Mouse (Mus musculus) neural tube, embryonic 15.5 days (tissue): ENCODE data around the gene Gtf2a2. TPM values are rescaled to one million over a fixed set of nuclear protein-coding genes. Genes with fewer than 3 reads are reported as not detected.

Source experiments
- ATAC-seq: fragments of 200-750 bp; cut with Nextera tagmentation; 2 replicates; pipeline ENCODE4 v1.8.0; 2017; ENCODE audit warnings: mild to moderate bottlenecking, moderate TSS enrichment, moderate library complexity; ENCODE audit not compliant: low FRiP score
- H3K27ac ChIP-seq: fragments of 300-500 bp; sonication (generic); replicated peaks from 2 replicates; pipeline ENCODE4 v1.5.1; 2015; ENCODE audit warnings: mild to moderate bottlenecking, inconsistent platforms
- H3K27me3 ChIP-seq: fragments of 300-500 bp; sonication (generic); replicated peaks from 2 replicates; pipeline ENCODE4 v1.6.1; 2015; ENCODE audit warnings: inconsistent platforms
- H3K36me3 ChIP-seq: fragments of 300-500 bp; sonication (generic); 2 replicates; pipeline ENCODE4 v1.6.1; 2015; ENCODE audit warnings: inconsistent platforms
- H3K4me1 ChIP-seq: fragments of 300-500 bp; sonication (generic); 2 replicates; pipeline ENCODE4 v1.6.1; 2015; ENCODE audit warnings: inconsistent platforms
- H3K4me2 ChIP-seq: fragments of 300-500 bp; sonication (generic); 2 replicates; pipeline ENCODE4 v1.6.1; 2015; ENCODE audit warnings: inconsistent platforms, mild to moderate bottlenecking, moderate library complexity
- H3K4me3 ChIP-seq: fragments of 300-500 bp; sonication (generic); replicated peaks from 2 replicates; pipeline ENCODE4 v1.5.1; 2015; ENCODE audit warnings: mild to moderate bottlenecking, inconsistent platforms
- H3K9ac ChIP-seq: fragments of 300-500 bp; sonication (generic); replicated peaks from 2 replicates; pipeline ENCODE4 v1.6.1; 2015; ENCODE audit warnings: mild to moderate bottlenecking, inconsistent platforms
- H3K9me3 ChIP-seq: fragments of 300-500 bp; sonication (generic); replicated peaks from 2 replicates; pipeline ENCODE4 v1.6.1; 2016; ENCODE audit warnings: inconsistent platforms
- WGBS: fragments of 180-500 bp; shearing (Covaris S2); methylation state at CpG from one replicate; pipeline ENCODE4 v1.1.7; 2015; ENCODE audit warnings: mixed read lengths; 5-methylcytosine and 5-hydroxymethylcytosine counted together
- polyA plus RNA-seq: library from polyadenylated mRNA; unstranded; fragments of >200 nt; fragmentation: Nextera tagmentation; extraction: Ambion mirVana; gene quantifications from 2 replicates; pipeline ENCODE4 v1.2.1, GENCODE M21; 2015

Gtf2a2 gene
- polyA plus RNA-seq, 1 experiment from 2014 or later: 218 TPM

GRCm38 (mm10) chr9:70042935-70043334, 30.6 kb downstream of the Gtf2a2 start:
- Histone ChIP-seq H3K4me3 (no peak overlapping the region), H3K27ac (no peak overlapping the region), H3K9ac (no peak overlapping the region), H3K9me3 (no peaks in the 10 kb centered on the region), H3K4me2 (no peak overlapping the region), H3K27me3 (no peaks in the 10 kb centered on the region), H3K4me1 (no peaks in the 10 kb centered on the region), H3K36me3 (no peaks in the 10 kb centered on the region)
- no peak for ATAC-seq
- 53% methylated on average over 1 of the region's 1 CpGs for WGBS

- H3K36me3 ChIP-seq: no peaks in the 10 kb centered on the region
- no peaks in the 10 kb centered on the region for H3K9me3 ChIP-seq
- H3K4me1 ChIP-seq: peaks cover 5% of the 10 kb centered on the region; the same call in 1 of the 2 replicates
- H3K4me2 ChIP-seq: no peak overlapping the region
- H3K9ac ChIP-seq: no peak overlapping the region
- ATAC-seq: no peak
- no peak overlapping the region for H3K4me3 ChIP-seq
- H3K27ac ChIP-seq: no peak overlapping the region
- WGBS: 79% methylated on average over 2 of the region's 2 CpGs
- H3K27me3 ChIP-seq: no peaks in the 10 kb centered on the region
Measured at GRCm38 (mm10) chr9:70044865-70045264, 32.5 kb downstream of the Gtf2a2 start.

DNA sequence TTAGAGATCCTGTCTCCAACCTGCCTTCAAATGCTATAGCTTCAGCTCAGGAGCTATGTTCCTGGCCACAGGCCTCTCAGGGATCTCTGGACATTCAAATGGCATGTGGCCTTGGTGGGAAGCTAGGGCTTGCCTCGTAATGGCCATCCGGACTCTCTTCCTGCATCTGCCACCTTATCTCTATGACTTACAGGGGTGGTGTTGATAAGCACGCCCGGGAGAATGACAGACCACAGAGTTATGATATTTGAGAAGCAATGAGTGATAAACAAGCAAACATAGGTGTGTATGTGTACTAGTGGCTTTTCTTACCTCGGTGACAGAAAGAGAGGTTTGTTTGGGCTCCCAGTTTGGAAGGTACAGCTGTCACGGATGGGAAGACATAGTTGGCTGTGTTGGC, 33.9 kb downstream of the Gtf2a2 start:
- no peak overlapping the region for H3K9ac ChIP-seq
- no peak overlapping the region for H3K4me3 ChIP-seq
- no peak overlapping the region for H3K4me2 ChIP-seq
- H3K27me3 ChIP-seq: no peaks in the 10 kb centered on the region
- H3K27ac ChIP-seq: no peak overlapping the region
- H3K36me3 ChIP-seq: no peaks in the 10 kb centered on the region
- no peaks in the 10 kb centered on the region for H3K9me3 ChIP-seq
- ATAC-seq: no peak
- H3K4me1 ChIP-seq: peaks cover 5% of the 10 kb centered on the region; the same call in 1 of the 2 replicates
- WGBS: 91% methylated on average over 6 of the region's 6 CpGs

- no peak for ATAC-seq
Measured at GRCm38 (mm10) chr9:70047839-70048238, 35.5 kb downstream of the Gtf2a2 start.

GRCm38 (mm10) chr9:70048280-70048679, 35.9 kb downstream of the Gtf2a2 start:
- Histone ChIP-seq H3K36me3 (no peaks in the 10 kb centered on the region), H3K9me3 (no peaks in the 10 kb centered on the region), H3K4me2 (no peak overlapping the region), H3K9ac (no peak overlapping the region), H3K4me3 (no peak overlapping the region), H3K4me1 (peaks cover 5% of the 10 kb centered on the region; the same call in 1 of the 2 replicates), H3K27ac (no peak overlapping the region), H3K27me3 (no peaks in the 10 kb centered on the region)
- no peak for ATAC-seq
- 42% methylated on average over 5 of the region's 5 CpGs for WGBS

More at GRCm38 (mm10) chr9:70047839-70048238, 35.5 kb downstream of the Gtf2a2 start:
- Histone ChIP-seq H3K27ac (no peak overlapping the region), H3K27me3 (no peaks in the 10 kb centered on the region), H3K4me3 (no peak overlapping the region), H3K36me3 (no peaks in the 10 kb centered on the region), H3K9me3 (no peaks in the 10 kb centered on the region), H3K9ac (no peak overlapping the region), H3K4me1 (peaks cover 5% of the 10 kb centered on the region; the same call in 1 of the 2 replicates), H3K4me2 (no peak overlapping the region)
- WGBS: 66% methylated on average over 3 of the region's 3 CpGs

GRCm38 (mm10) chr9:70048751-70049415, 36.5 kb downstream of the Gtf2a2 start:
- ATAC-seq: no peak
- H3K4me2 ChIP-seq: no peak overlapping the region
- 72% methylated on average over 6 of the region's 6 CpGs for WGBS
- no peaks in the 10 kb centered on the region for H3K9me3 ChIP-seq
- H3K9ac ChIP-seq: no peak overlapping the region
- no peaks in the 10 kb centered on the region for H3K36me3 ChIP-seq
- no peak overlapping the region for H3K27ac ChIP-seq
- H3K27me3 ChIP-seq: no peaks in the 10 kb centered on the region
- H3K4me1 ChIP-seq: peaks cover 5% of the 10 kb centered on the region; the same call in 1 of the 2 replicates
- H3K4me3 ChIP-seq: no peak overlapping the region

- no peak for ATAC-seq
- H3K36me3 ChIP-seq: no peaks in the 10 kb centered on the region
- no peaks in the 10 kb centered on the region for H3K27me3 ChIP-seq
- H3K4me3 ChIP-seq: no peak overlapping the region
- no peak overlapping the region for H3K27ac ChIP-seq
- peaks cover 5% of the 10 kb centered on the region; the same call in 1 of the 2 replicates for H3K4me1 ChIP-seq
- no peak overlapping the region for H3K9ac ChIP-seq
- H3K9me3 ChIP-seq: no peaks in the 10 kb centered on the region
- 31% methylated on average over 3 of the region's 3 CpGs for WGBS
- H3K4me2 ChIP-seq: no peak overlapping the region
Measured at GRCm38 (mm10) chr9:70049416-70049783, 37.0 kb downstream of the Gtf2a2 start.

GRCm38 (mm10) chr9:70049839-70050238, 37.5 kb downstream of the Gtf2a2 start:
- Histone ChIP-seq H3K4me1 (peaks cover 5% of the 10 kb centered on the region; the same call in 1 of the 2 replicates), H3K36me3 (no peaks in the 10 kb centered on the region), H3K4me3 (no peak overlapping the region), H3K4me2 (no peak overlapping the region), H3K9ac (no peak overlapping the region), H3K9me3 (no peaks in the 10 kb centered on the region), H3K27me3 (no peaks in the 10 kb centered on the region), H3K27ac (no peak overlapping the region)
- ATAC-seq: no peak
- 62% methylated on average over 8 of the region's 8 CpGs for WGBS

DNA sequence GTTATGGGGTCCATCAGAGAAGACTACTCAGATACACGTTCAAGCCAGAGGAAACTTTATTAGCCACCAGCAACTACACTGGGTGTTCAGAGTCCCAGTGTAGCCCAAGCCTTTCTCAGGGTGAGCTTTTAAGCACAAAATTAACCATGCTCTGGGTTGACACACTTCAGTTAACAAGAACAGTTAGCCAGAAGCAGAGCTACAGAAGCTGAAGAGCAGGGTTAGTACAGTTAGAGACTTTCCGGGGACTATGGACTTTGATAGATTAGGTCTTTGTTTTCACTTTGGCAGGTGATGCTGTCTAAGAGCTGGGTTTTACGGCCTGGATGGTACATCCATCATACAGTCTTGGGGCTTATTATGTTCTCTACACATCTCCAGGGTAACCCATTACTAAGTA, 40.4 kb downstream of the Gtf2a2 start:
- ATAC-seq: no peak
- WGBS: 49% methylated on average over 3 of the region's 3 CpGs
- Histone ChIP-seq H3K27ac (no peak overlapping the region), H3K4me2 (no peak overlapping the region), H3K36me3 (no peaks in the 10 kb centered on the region), H3K4me1 (peaks cover 5% of the 10 kb centered on the region; the same call in 1 of the 2 replicates), H3K9me3 (no peaks in the 10 kb centered on the region), H3K9ac (no peak overlapping the region), H3K4me3 (no peak overlapping the region), H3K27me3 (no peaks in the 10 kb centered on the region)

DNA sequence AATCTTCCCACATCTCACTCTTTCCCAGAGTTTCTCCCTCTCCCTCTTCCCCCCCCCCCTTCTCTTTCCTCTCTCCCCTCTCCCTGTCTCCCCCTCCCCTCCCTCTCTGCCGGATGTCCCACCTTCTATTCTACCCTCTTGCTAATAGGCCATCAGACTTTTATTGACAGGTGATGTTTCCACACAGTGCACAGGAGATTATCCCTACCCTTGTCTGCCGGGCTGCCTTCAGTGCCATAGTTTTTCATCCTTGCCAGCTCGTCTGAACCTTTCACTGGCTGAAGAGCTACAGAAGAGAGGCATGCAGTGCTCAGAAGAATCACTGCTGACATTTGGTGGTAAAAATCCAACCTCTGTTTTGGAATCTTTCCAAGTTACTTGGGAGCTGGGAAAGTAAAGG, 41.1 kb downstream of the Gtf2a2 start:
- H3K4me3 ChIP-seq: no peak overlapping the region
- H3K27ac ChIP-seq: no peak overlapping the region
- H3K9me3 ChIP-seq: no peaks in the 10 kb centered on the region
- 41% methylated on average over 3 of the region's 3 CpGs for WGBS
- no peak overlapping the region for H3K9ac ChIP-seq
- H3K4me1 ChIP-seq: peaks cover 5% of the 10 kb centered on the region; the same call in 1 of the 2 replicates
- no peak for ATAC-seq
- no peaks in the 10 kb centered on the region for H3K36me3 ChIP-seq
- H3K27me3 ChIP-seq: no peaks in the 10 kb centered on the region
- no peak overlapping the region for H3K4me2 ChIP-seq

DNA sequence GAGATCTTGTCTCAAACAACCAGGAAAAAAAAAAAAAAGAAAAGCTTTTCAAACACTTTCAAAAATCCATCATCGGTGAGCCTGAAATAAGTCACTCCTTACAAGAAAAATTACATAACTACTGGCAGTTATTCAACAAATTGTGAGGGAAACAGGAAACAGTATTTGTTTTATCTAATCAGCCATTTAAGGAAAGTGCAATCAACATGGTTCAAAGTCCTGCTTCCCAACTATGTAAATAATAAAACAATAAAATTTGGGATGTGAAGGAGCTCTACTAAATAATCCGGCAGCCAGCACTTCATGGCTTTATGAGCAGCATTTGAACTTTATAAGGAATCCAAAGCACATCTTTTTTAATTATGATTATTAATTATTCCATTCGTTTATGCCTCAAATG, 49.7 kb downstream of the Gtf2a2 start:
- 82% methylated on average over 3 of the region's 3 CpGs for WGBS
- ATAC-seq: no peak

DNA sequence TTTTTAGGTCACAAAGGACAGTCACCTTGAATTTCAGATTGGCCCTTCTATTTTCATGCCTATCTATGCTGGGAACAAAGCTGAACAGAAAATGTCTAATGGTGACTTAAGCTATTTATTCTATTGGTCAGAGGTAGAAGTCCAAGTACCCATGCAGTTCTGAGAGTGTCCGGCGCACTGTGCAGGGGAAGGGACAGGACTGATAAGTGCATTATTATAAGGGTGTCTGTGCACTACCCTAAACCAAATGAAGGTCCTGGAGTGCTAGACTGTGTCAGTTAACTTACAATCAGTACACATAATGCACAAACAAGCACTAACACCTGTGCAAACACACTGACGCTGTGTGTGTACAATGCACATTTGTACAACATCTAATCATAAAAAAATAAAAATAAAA, 55.1 kb downstream of the Gtf2a2 start:
- Histone ChIP-seq H3K9me3 (no peaks in the 10 kb centered on the region), H3K9ac (no peak overlapping the region), H3K4me1 (0 out of 2 replicates have a peak, but pooled peaks cover 5% of the 10 kb centered on the region), H3K4me3 (no peak overlapping the region), H3K36me3 (no peaks in the 10 kb centered on the region), H3K27ac (no peak overlapping the region), H3K4me2 (no peak overlapping the region), H3K27me3 (no peaks in the 10 kb centered on the region)
- WGBS: 94% methylated on average over 3 of the region's 3 CpGs
- no peak for ATAC-seq

More for the DNA sequence above, 49.7 kb downstream of the Gtf2a2 start:
- no peaks in the 10 kb centered on the region for H3K9me3 ChIP-seq
- no peaks in the 10 kb centered on the region for H3K27me3 ChIP-seq
- no peaks in the 10 kb centered on the region for H3K4me1 ChIP-seq
- H3K36me3 ChIP-seq: no peaks in the 10 kb centered on the region
- no peak overlapping the region for H3K27ac ChIP-seq
- H3K4me2 ChIP-seq: no peak overlapping the region
- no peak overlapping the region for H3K9ac ChIP-seq
- no peak overlapping the region for H3K4me3 ChIP-seq
